ENCODE assay signal across 15 mouse cellular contexts in the genomic region with DNA sequence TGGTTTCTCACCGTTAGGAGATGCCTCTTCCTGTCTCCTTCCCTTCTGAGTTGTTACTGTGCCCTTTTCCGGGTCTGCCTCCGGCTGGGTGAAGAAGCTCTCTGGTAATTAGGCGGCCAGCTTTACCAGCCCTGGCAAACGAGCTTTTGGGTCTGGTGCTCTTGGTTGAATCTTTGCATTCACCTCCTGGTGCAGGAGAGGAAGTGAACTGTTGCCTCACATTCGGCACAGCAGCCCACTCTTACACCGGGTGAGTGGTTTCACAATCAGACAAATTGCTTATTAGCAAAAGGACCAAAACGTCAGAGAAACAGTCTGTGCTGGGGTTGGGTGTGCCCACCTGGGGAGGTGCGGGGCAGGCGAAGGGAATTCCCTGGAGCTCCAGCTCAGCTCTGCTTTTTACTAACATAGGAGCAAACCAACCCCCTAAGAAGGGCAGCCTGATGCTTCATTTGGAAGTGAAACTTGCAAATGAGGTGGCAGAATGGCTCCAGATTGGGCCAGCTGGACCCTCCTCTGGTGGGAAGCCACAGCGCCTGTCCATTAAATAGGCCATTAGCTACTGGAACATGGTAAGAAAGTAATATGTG. TPM values are rescaled to one million over a fixed set of nuclear protein-coding genes. Genes with fewer than 3 reads are reported as not detected.
A peak's percentile ranks its signal among the peaks of the same experiment; 100 is the strongest.
DNase-seq lines count a peak whose midpoint lies in the region; ATAC-seq and TF ChIP-seq lines count a peak whose summit lies in the region.
"Had no signal": no experiment of that assay in that cellular context is flagged by ENCODE, and none has a peak within 500 bp of the region (broad histone marks: within the 10 kb centered on the region; RNA-seq: fewer than 3 reads in every experiment).

No protein-coding gene starts in this region.

- peak; percentile 64 for ATAC-seq in inflammation-experienced regulatory T-cells, adult 6 months
- ATAC-seq: forebrain, embryonic 14.5 days; midbrain, embryonic 15.5 days had no signal

- peak; percentile 92 for DNase-seq in A20 (ENCODE audit: low read depth, low spot score)
- DNase-seq in CD4-positive, CD25-positive, alpha-beta regulatory T cell, adult 2 months (ENCODE audit: low read depth, low spot score) = peak; percentile 33
- no peak for DNase-seq in cerebellum, adult 9-11 months
- no peak for DNase-seq in left cerebral cortex, adult 9 months (ENCODE audit: low spot score in 2 of 2)
- DNase-seq in urinary bladder, adult 2 months (ENCODE audit: low spot score) = no peak
- DNase-seq: adrenal gland, adult 8-10 months; cerebellum, adult 2 months; heart, postnatal 36 days; layer of hippocampus, postnatal 36 days had no signal

- WGBS in small intestine, adult 2 months = 70% methylated on average over 11 of the region's 11 CpGs

- H3K36me3 ChIP-seq in small intestine, adult 2 months (ENCODE audit: control insufficient read depth, insufficient read depth, low read length) = peaks cover 71% of the 10 kb centered on the region

- TF ChIP-seq POLR2A in small intestine, adult 2 months (IDR thresholded peaks at IDR 0.05; ENCODE audit: low read depth, low read length) = no peak

- H3K27ac ChIP-seq in small intestine, adult 2 months (ENCODE audit: insufficient read depth, low read depth, low read length) = peak overlapping the region; percentile 25; the same call in 1 of the 2 replicates
- H3K27ac ChIP-seq: embryonic facial prominence, embryonic 12.5 days; midbrain, embryonic 15.5 days had no signal

- no peak for TF ChIP-seq CTCF in small intestine, adult 2 months (IDR thresholded peaks at IDR 0.05; ENCODE audit: extremely low read depth, insufficient read length, insufficient replicate concordance, low read depth, low read length)

- H3K4me3 ChIP-seq in small intestine, adult 2 months (ENCODE audit: low read depth, low read length) = no peak overlapping the region
- H3K4me3 ChIP-seq: embryonic facial prominence, embryonic 12.5 days; midbrain, embryonic 15.5 days had no signal

- H3K4me1 ChIP-seq in small intestine, adult 2 months (ENCODE audit: control insufficient read depth, insufficient read depth, insufficient read length, low read length) = peaks cover 1% of the 10 kb centered on the region; the same call in 1 of the 2 replicates
- H3K4me1 ChIP-seq: embryonic facial prominence, embryonic 12.5 days; midbrain, embryonic 15.5 days had no signal

- no peaks in the 10 kb centered on the region for H3K27me3 ChIP-seq in small intestine, adult 2 months (ENCODE audit: control insufficient read depth, insufficient read depth, low read length)
- H3K27me3 ChIP-seq: embryonic facial prominence, embryonic 12.5 days; midbrain, embryonic 15.5 days had no signal

RNA-seq across cellular contexts. Expression of a gene that starts 15.4 kb away (rescaled TPM):
- 10 to 100 TPM; 34.6 to 46.0 (median 39.5) TPM for polyA plus RNA-seq in inflammation-experienced regulatory T-cells, adult 6 months (2017; shearing (Covaris generic))
- polyA plus RNA-seq in small intestine, adult 2 months (2012; rRNA removed) = 12.7 and 36.3 TPM in 2 replicates
- polyA plus RNA-seq in urinary bladder, adult 2 months (2012; rRNA removed) = 37.8 and 41.6 TPM in 2 replicates

RNA-seq across cellular contexts. Expression of a gene that starts 23.5 kb away (rescaled TPM):
- not detected for polyA plus RNA-seq in inflammation-experienced regulatory T-cells, adult 6 months (2017; shearing (Covaris generic))
- polyA plus RNA-seq in small intestine, adult 2 months (2012; rRNA removed) = 0.22 TPM in 1 of 2 replicates, not detected in the other
- not detected in 2 replicates for polyA plus RNA-seq in urinary bladder, adult 2 months (2012; rRNA removed)
- polyA plus RNA-seq: cerebellum, adult 2 months; embryonic facial prominence, embryonic 12.5 days; forebrain, embryonic 14.5 days; liver, adult 2 months had no signal

RNA-seq across cellular contexts. Expression of a gene that starts 40.7 kb away (rescaled TPM):
- polyA plus RNA-seq in inflammation-experienced regulatory T-cells, adult 6 months (2017; shearing (Covaris generic)) = 100 to 1,000 TPM; 155 to 250 (median 235) TPM
- polyA plus RNA-seq in small intestine, adult 2 months (2012; rRNA removed) = 35.5 and 105 TPM in 2 replicates
- polyA plus RNA-seq in urinary bladder, adult 2 months (2012; rRNA removed) = 81.3 and 97.5 TPM in 2 replicates

RNA-seq across cellular contexts. Expression of a gene that starts 52.0 kb away (rescaled TPM):
- 1 to 10 TPM in 2 of 3 experiments, under 1 TPM in 1; 0.25 to 3.2 (median 2.7) TPM for polyA plus RNA-seq in inflammation-experienced regulatory T-cells, adult 6 months (2017; shearing (Covaris generic))
- 26.9 and 94.4 TPM in 2 replicates for polyA plus RNA-seq in small intestine, adult 2 months (2012; rRNA removed)
- polyA plus RNA-seq in urinary bladder, adult 2 months (2012; rRNA removed) = 0.14 and 0.29 TPM in 2 replicates

Comparison
In these comparisons a context has a peak if more than half of its experiments do, and no peak if none do; other contexts are left out.
1. DNase-seq: peak in A20 (single experiment) and CD4-positive, CD25-positive, alpha-beta regulatory T cell, adult 2 months (single experiment); none in cerebellum, adult 9-11 months (single experiment), left cerebral cortex, adult 9 months (0 of 2) and urinary bladder, adult 2 months (single experiment).